Mouse (Mus musculus) neural tube, embryonic 10.5 days (tissue): ENCODE data around the gene Traf3.

Experiments used
- DNase-seq: peaks from one replicate; pipeline ENCODE4 v3.0.0-alpha.2; 2017; ENCODE audit warnings: low spot score; ENCODE audit errors: extremely low spot score

The Traf3 gene

GRCm38 (mm10) chr12:111249095-111249494 lies 82.9 kb downstream of the Traf3 start:
- DNase-seq: no peak

GRCm38 (mm10) chr12:111250116-111250515 lies 83.9 kb downstream of the Traf3 start:
- DNase-seq: no peak

GRCm38 (mm10) chr12:111251227-111251626 lies 85.1 kb downstream of the Traf3 start:
- DNase-seq: no peak

- no peak for DNase-seq
These were observed 97.5 kb downstream of the Traf3 start for GRCm38 (mm10) chr12:111263650-111264049.

GRCm38 (mm10) chr12:111265212-111265611 lies 99.0 kb downstream of the Traf3 start:
- DNase-seq: no peak

GRCm38 (mm10) chr12:111266592-111266991 lies 100.4 kb downstream of the Traf3 start:
- DNase-seq: no peak

GRCm38 (mm10) chr12:111267673-111268325 lies 101.6 kb downstream of the Traf3 start:
- no peak for DNase-seq

- no peak for DNase-seq
These were observed 104.6 kb downstream of the Traf3 start, which contains the start of gene Amn for GRCm38 (mm10) chr12:111270629-111271277. TSS of gene Amn (plus strand) at chr12:111271095.

- peak; percentile 34 for DNase-seq
These were observed 105.2 kb downstream of the Traf3 start for GRCm38 (mm10) chr12:111271406-111271805.

- no peak for DNase-seq
These were observed 105.8 kb downstream of the Traf3 start for GRCm38 (mm10) chr12:111271966-111272365.

- DNase-seq: peak; percentile 87
These were observed 106.2 kb downstream of the Traf3 start for GRCm38 (mm10) chr12:111272420-111272819.

- peak; percentile 55 for DNase-seq
These were observed 107.8 kb downstream of the Traf3 start for GRCm38 (mm10) chr12:111274006-111274405.

GRCm38 (mm10) chr12:111274447-111275149 lies 108.4 kb downstream of the Traf3 start:
- DNase-seq: peak; percentile 29

- peak; percentile 53 for DNase-seq
These were observed 109.1 kb downstream of the Traf3 start for GRCm38 (mm10) chr12:111275150-111275841.

GRCm38 (mm10) chr12:111276371-111276770 lies 110.2 kb downstream of the Traf3 start:
- no peak for DNase-seq

GRCm38 (mm10) chr12:111283573-111283972 lies 117.4 kb downstream of the Traf3 start:
- no peak for DNase-seq

- no peak for DNase-seq
These were observed 118.4 kb downstream of the Traf3 start for GRCm38 (mm10) chr12:111284532-111284931.

- DNase-seq: no peak
These were observed 126.9 kb downstream of the Traf3 start for GRCm38 (mm10) chr12:111293025-111293424.

GRCm38 (mm10) chr12:111301322-111302017 lies 135.3 kb downstream of the Traf3 start:
- no peak for DNase-seq

- no peak for DNase-seq
These were observed 135.8 kb downstream of the Traf3 start for GRCm38 (mm10) chr12:111302018-111302345.

GRCm38 (mm10) chr12:111303702-111304337 lies 137.7 kb downstream of the Traf3 start:
- no peak for DNase-seq
